Mouse (Mus musculus) regulatory T cell (primary cell): Measurements from ENCODE around the gene Foxa1.

ENCODE experiments used
- in situ Hi-C: fragments of 300-600 bp; cut with MboI, MseI; formaldehyde crosslinking; loops from one replicate; pipeline ENCODE4 v1.15.1; 2025; ENCODE audit warnings: high pct_unique_total_duplicates

Foxa1 gene

GRCm38 (mm10) chr12:57541931-57542745 lies 4.6 kb downstream of the Foxa1 start:
- in situ Hi-C loops = loop anchor here (25.0 kb wide), 1 partner anchor 255 kb away; no protein-coding TSS in a partner anchor

DNA sequence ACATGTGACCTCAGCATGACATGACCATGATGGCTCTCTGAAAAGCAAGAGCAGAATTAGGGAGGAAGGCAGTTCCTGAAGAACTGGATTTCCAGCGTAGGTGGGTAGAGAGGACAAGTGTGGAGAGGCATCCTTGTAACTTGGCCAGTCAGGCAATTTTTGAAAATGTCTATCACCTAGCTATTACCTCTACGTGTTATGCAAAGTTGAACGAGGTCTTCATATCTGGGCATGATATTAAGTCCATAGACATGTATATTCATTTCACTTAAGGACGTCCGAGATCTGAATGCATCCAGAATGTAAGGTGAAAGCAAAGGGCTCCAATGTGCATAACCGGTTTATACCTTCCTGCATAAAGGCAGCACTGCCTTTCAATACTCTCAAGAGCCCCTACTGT lies 5.6 kb downstream of the Foxa1 start:
- in situ Hi-C loops = loop anchor here (25.0 kb wide), 1 partner anchor 254 kb away; no protein-coding TSS in a partner anchor

DNA sequence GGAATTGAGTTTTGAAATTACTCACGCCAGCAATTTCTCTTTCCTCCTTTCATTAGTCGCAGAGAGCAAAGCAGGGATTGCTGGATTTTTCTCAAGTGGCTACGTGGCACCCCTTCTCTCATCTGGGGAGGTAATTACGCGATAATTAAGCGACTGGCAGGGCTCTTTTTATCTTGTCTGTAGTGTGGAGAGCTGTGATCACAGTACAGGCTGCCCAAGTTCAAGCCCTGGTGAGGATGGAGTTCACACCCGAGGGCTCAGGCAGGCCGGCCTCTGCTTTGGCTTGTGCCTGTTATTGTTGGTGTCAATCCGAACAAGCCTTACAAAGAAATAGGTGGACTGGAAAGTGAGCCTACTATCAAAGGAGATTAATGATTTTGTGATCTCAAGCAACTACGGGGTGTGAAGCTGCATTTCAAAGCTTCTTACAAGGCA lies 7.1 kb downstream of the Foxa1 start:
- in situ Hi-C loops = loop anchor here (5.0 to 25.0 kb wide), 2 partner anchors 252 to 842 kb away; no protein-coding TSS in a partner anchor

GRCm38 (mm10) chr12:57538588-57539550 lies 7.8 kb downstream of the Foxa1 start:
- in situ Hi-C loops = loop anchor here (5.0 to 25.0 kb wide), 2 partner anchors 252 to 842 kb away; no protein-coding TSS in a partner anchor

DNA sequence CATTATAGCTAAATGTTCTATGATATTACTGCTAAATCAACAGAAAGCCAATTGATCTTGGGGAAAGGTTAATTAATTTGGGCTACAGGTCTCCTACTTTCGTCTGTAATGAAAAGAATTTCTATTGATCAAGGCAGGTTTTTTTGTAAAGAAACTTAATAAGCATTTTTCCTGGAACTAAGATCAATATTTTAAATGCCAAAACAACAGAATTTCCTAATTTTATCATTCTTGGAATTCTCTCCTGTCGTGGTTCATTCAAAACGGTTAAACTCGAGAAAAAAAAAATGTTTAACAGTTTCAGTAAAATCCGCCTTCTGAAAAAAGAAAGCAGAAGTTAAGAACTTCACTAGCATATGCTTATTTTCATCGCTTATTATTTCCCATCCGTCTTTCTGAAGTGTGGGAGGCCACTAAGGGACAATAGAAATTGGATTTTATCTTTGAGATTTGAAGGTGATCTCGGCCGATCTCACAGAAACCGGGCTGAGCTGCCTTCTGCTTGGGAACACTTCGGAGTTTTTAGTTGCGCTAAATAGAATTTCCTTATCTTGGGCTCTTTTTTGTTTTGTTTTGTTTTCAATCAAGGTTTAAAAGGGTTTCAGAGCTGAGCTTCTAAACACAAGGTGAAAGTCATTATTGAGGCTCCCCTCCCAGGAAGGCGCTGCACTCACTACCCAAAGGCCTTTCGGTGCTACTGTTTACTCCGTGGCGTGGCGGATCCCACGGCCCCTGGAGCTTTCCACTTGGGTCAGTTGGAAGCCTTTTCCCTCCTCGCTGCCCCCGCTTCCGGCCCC lies 8.7 kb downstream of the Foxa1 start:
- in situ Hi-C loops = loop anchor here (5.0 to 25.0 kb wide), 2 partner anchors 251 to 841 kb away; no protein-coding TSS in a partner anchor

GRCm38 (mm10) chr12:57536909-57537670 lies 9.6 kb downstream of the Foxa1 start:
- in situ Hi-C loops = loop anchor here (5.0 to 25.0 kb wide), 2 partner anchors 250 to 840 kb away; no protein-coding TSS in a partner anchor

GRCm38 (mm10) chr12:57536056-57536908 lies 10.4 kb downstream of the Foxa1 start:
- in situ Hi-C loops = loop anchor here (5.0 to 25.0 kb wide), 2 partner anchors 249 to 839 kb away; no protein-coding TSS in a partner anchor

- in situ Hi-C loops = loop anchor here (5.0 to 25.0 kb wide), 2 partner anchors 248 to 838 kb away; no protein-coding TSS in a partner anchor
Observed at GRCm38 (mm10) chr12:57534879-57535611, 11.7 kb downstream of the Foxa1 start.

GRCm38 (mm10) chr12:57534517-57534878 lies 12.2 kb downstream of the Foxa1 start:
- in situ Hi-C loops = loop anchor here (25.0 kb wide), 1 partner anchor 247 kb away; no protein-coding TSS in a partner anchor

GRCm38 (mm10) chr12:57530474-57530873 lies 16.2 kb downstream of the Foxa1 start:
- in situ Hi-C loops = loop anchor here (25.0 kb wide), 1 partner anchor 243 kb away; no protein-coding TSS in a partner anchor

GRCm38 (mm10) chr12:57528335-57528734 lies 18.4 kb downstream of the Foxa1 start:
- in situ Hi-C loops = loop anchor here (25.0 kb wide), 1 partner anchor 241 kb away; no protein-coding TSS in a partner anchor

DNA sequence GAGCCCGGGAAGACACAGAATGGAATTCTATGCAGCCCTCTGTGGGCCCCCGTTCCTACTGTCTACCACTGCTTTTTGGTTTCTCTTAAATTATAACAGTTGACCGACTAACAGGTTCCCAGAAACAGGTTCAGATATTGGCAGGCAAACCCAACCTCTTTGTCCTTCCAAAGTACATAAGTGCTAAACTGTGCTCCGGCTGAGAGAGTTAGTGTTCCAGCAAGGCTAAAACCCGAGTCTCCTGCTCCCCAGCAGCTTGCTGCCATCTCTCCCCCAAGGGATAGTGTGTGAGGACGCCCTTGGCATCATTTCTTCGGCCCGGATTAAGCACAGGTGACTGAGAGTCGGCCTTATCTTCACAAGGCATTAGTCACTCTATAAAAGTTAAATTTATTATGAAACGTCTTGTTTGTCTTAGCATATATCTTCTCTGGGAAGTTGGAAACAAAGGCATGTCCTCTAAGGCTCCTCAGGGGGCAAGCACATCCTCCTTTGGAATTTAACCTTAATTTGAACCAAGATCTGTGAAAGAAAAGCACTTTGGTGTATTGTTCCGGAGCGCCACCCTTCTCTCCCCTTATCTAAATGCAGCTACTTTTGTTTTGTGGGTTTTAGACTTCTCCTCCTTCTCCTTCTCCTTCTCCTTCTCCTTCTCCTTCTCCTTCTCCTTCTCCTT lies 30.9 kb downstream of the Foxa1 start:
- in situ Hi-C loops = no loop called here

DNA sequence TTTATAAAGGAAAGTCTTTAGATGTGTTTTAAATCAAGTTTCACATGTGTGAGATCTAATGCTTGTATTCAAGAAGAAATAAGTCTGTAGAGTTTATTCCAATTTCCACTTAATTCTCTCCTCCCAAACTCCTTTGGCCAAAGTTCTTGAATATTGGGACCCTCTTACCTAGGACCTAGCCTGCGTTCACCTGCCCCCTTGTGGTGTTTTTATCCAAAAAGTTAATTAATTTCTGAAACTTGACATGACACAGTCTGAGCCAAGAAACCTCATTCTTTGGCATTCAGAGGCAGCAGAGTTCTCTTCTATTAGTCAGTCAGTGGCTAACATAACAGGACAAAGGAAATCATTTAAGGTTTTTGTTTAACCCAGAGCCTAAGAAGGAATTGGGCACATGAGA lies 32.2 kb downstream of the Foxa1 start:
- in situ Hi-C loops = no loop called here

GRCm38 (mm10) chr12:57511560-57511959 lies 35.2 kb downstream of the Foxa1 start:
- in situ Hi-C loops = no loop called here

GRCm38 (mm10) chr12:57511127-57511526 lies 35.6 kb downstream of the Foxa1 start:
- in situ Hi-C loops = no loop called here

GRCm38 (mm10) chr12:57509726-57510125 lies 37.0 kb downstream of the Foxa1 start:
- in situ Hi-C loops = no loop called here

- in situ Hi-C loops = no loop called here
Observed at GRCm38 (mm10) chr12:57508938-57509337, 37.8 kb downstream of the Foxa1 start.

DNA sequence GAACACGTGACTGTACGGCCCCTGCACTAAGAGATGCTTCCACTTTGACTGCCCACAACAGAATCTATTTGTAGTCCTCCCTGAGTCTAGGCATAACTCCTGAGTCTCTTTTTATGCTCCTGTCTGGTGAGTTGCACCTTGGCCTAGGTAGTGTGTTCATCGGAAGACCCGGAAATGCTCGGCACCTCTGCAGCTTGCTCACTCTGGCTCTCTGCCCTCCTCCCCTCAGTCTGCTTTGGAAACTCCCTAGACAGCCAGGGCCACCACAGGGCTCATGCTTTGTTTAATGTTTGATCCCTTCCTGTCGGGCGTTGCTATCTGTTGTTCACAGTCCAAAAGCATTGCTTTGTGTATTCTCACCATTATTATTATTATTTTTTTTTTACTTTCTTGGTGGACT lies 41.4 kb downstream of the Foxa1 start:
- in situ Hi-C loops = no loop called here
